Mouse (Mus musculus) left cerebral cortex, adult 11 months (tissue): ENCODE measurements around the gene Mad2l2.
"Not testable (repeated sequence)": the region's sequence is repeated elsewhere in the genome, so short reads cannot be mapped to it uniquely, and the experiment has no call there.

Source experiments
- DNase-seq: peaks from one replicate; pipeline ENCODE4 v3.0.0; 2022; ENCODE audit warnings: low spot score

The Mad2l2 gene

GRCm38 (mm10) chr4:148107621-148108291 is 22.4 kb upstream of the Mad2l2 start:
- no peak for DNase-seq

GRCm38 (mm10) chr4:148108565-148109100 is 21.6 kb upstream of the Mad2l2 start:
- DNase-seq: no peak

- DNase-seq: no peak
Observed at GRCm38 (mm10) chr4:148109215-148109614, 21.0 kb upstream of the Mad2l2 start.

- DNase-seq: no peak
Observed at GRCm38 (mm10) chr4:148112519-148112918, 17.7 kb upstream of the Mad2l2 start.

- peak; percentile 58 for DNase-seq
Observed at GRCm38 (mm10) chr4:148114758-148115391, 15.3 kb upstream of the Mad2l2 start.

GRCm38 (mm10) chr4:148115467-148115866 is 14.7 kb upstream of the Mad2l2 start:
- no peak for DNase-seq

GRCm38 (mm10) chr4:148116657-148117056 is 13.5 kb upstream of the Mad2l2 start:
- DNase-seq: no peak

GRCm38 (mm10) chr4:148117392-148117791 is 12.8 kb upstream of the Mad2l2 start:
- no peak for DNase-seq

- not testable (repeated sequence) for DNase-seq
Observed at GRCm38 (mm10) chr4:148119578-148119977, 10.6 kb upstream of the Mad2l2 start.

- DNase-seq: no peak
Observed at GRCm38 (mm10) chr4:148120555-148120954, 9.6 kb upstream of the Mad2l2 start.

- no peak for DNase-seq
Observed at GRCm38 (mm10) chr4:148121362-148121761, 8.8 kb upstream of the Mad2l2 start.

GRCm38 (mm10) chr4:148121982-148122693 is 8.0 kb upstream of the Mad2l2 start:
- DNase-seq: no peak

GRCm38 (mm10) chr4:148122694-148123066 is 7.5 kb upstream of the Mad2l2 start:
- DNase-seq: no peak

GRCm38 (mm10) chr4:148128241-148128640 is 1.9 kb upstream of the Mad2l2 start:
- no peak for DNase-seq

- DNase-seq: no peak
Observed at GRCm38 (mm10) chr4:148128672-148129071, 1.5 kb upstream of the Mad2l2 start.

GRCm38 (mm10) chr4:148130561-148131413 is 603 bp downstream of the Mad2l2 start, which contains the start of gene Draxin:
TSS of gene Draxin (minus strand) at chr4:148130698.
- DNase-seq: no peak

- no peak for DNase-seq
Observed at GRCm38 (mm10) chr4:148131497-148132081, 1.4 kb downstream of the Mad2l2 start.

GRCm38 (mm10) chr4:148134988-148135387 is 4.8 kb downstream of the Mad2l2 start:
- no peak for DNase-seq

GRCm38 (mm10) chr4:148137503-148137902 is 7.3 kb downstream of the Mad2l2 start:
- no peak for DNase-seq

- DNase-seq: no peak
Observed at GRCm38 (mm10) chr4:148139767-148140097, 9.5 kb downstream of the Mad2l2 start.
